Mouse (Mus musculus) erythroblast, adult 5-6 weeks (primary cell): ENCODE data around the gene Il1rap. TPM values are rescaled to one million over a fixed set of nuclear protein-coding genes. Genes with fewer than 3 reads are reported as not detected.

Experiments used
- ATAC-seq: replicated peaks from 2 replicates; pipeline ENCODE4 v1.8.0; 2016; ENCODE audit warnings: moderate number of reproducible peaks, mild to moderate bottlenecking, moderate TSS enrichment, inconsistent platforms; ENCODE audit not compliant: poor library complexity, low FRiP score, severe bottlenecking
- total RNA-seq, 2 experiments: library from RNA; stranded (forward) in 1 of 2; stranded (reverse) in 1 of 2; fragments of 150-400 nt in 1 of 2; fragments of 200-764, 138-1000 nt in 1 of 2; gene quantifications; 2 replicates each; pipeline versions ENCODE4 v1.2.3 to v1.2.4; 2015 to 2017; ENCODE audit warnings: low replicate concordance in 2 of 2

Gene Il1rap
- total RNA-seq, 2 experiments from 2014 or later = 4.6 to 10.2 TPM

- no peak for ATAC-seq
Observed at GRCm38 (mm10) chr16:26608003-26608402, 26.5 kb downstream of the Il1rap start.

- ATAC-seq = no peak
Observed at GRCm38 (mm10) chr16:26610508-26610907, 29.0 kb downstream of the Il1rap start.

DNA sequence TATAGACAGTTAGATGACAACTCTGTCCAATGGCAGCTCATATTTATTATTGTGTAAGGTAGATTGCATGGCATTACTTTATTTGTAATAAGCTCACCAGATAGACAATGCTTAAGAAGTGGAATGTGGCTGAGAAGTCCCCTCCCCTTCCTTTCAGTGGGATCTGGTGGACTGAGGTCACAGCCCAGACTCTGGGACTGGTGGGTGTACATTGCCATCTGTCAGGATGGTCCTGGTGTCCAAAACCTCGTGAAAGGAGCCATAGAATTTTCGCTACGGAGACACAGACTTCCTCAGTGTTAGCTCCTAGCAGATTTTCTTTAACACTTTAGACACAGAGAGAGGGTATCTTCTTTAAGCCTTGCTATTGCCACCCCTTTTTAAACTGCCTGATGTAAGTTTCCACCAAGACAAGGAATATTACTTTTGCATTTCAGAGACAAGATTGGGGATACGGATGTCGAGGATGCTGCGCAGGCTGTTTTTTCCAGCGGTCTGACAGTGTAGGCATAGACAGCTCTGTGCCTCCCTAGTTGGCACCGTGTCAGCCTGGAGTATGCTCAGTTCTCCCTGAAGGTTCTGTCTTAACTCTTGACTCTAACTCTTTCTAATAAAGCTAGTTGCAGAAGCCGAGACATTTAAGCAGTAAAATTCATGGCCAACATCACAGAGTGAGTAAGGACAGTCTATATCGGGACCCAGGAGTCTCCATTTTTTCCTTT lies 31.2 kb downstream of the Il1rap start:
- ATAC-seq = no peak

DNA sequence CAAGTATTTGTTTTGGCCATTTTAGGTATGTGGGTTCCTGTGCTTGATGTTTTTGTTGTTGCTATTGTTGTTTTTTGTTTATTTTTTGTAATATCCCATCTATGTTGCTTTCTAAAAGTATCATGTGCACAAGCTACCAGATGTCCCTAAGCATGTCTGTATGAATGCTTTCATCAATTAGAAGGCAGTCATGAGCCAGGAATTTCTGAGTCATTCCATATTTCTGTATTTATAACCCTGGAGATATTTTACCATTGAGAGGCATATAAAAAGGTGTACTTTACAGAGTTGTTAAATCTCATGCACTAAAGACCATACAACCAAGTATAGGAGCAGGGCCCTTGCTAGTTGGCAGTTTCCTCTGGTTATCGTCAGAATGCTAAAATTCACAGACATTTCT lies 41.6 kb downstream of the Il1rap start:
- no peak for ATAC-seq

DNA sequence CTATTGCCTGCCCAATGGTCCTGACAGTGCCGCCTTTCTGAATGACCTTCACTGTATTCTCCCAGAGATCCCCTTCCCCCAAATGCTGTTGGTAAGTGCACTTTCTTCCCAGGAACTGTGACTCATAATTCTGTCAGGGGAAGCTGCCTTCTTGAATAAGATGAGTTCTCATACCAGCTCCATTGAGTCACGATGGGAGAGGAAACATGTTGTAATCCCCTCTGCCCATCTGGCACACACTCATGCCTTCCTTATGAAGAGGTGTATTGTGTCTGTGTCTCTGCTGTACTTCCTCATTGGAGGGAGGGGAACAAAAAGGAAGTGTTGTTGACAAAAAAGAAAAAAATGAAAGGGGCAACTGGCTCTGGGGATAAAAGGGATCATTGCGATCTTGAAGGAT lies 44.6 kb downstream of the Il1rap start:
- ATAC-seq = no peak

DNA sequence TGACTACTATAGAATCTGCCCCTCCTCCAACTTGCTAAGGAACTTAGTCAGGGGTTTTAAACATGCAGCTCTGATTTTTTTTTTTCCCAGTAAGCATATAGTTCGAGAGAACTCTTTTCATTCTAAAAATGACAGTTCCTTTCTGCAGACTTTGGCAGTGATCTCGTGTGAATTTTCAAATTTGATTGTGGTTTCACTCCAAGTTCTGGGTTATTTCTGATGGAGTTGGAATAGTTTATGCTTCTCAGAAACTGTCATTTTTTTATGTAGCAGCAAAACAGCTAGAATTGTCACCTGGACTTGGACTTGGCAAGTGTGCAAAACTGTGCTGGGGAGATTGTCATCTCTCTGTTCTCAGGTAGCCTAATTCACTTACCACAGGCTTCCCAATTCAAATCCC lies 53.3 kb downstream of the Il1rap start:
- no peak for ATAC-seq

GRCm38 (mm10) chr16:26643077-26643476 lies 61.6 kb downstream of the Il1rap start:
- ATAC-seq = no peak

DNA sequence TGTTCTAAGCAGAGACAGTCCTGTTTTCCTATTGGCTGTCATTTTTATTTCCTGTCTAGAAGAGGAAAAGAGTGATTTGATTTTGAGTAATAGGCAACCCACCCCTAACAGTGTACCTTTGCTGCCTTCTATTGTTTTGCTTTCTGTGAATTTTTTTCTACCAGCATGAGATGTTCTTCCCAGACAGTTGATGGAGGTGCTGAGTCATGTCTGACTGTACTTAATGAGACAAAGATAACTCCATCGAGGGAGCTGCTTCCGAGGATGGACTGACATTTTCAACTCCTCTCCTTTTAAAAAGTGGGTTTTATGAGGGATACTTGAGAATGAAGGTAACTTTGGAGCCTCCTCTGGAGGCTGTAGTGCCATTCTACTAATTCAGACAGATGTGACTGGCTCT lies 64.6 kb downstream of the Il1rap start:
- ATAC-seq = no peak

DNA sequence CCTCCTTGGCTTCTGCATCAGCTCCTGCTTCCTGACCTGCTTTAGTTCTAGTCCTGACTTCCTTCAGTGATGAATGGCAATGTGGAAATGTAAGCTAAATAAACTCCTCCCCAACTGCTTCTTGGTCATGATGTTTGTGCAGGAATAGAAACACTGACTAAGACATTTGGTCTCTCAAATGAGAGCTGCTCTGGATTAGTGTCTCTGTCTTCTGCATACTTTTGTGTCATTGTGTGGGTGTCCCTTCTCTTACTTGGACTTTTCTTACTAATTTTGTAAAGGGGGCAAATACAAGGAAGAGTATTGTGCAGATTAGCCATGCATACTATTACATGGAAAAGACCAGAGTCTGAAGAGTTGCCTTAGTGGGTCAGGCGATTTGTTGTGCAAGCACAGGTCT lies 65.5 kb downstream of the Il1rap start:
- ATAC-seq = no peak

- no peak for ATAC-seq
Observed at GRCm38 (mm10) chr16:26662722-26663436, 81.4 kb downstream of the Il1rap start.

GRCm38 (mm10) chr16:26666401-26666800 lies 84.9 kb downstream of the Il1rap start:
- no peak for ATAC-seq

DNA sequence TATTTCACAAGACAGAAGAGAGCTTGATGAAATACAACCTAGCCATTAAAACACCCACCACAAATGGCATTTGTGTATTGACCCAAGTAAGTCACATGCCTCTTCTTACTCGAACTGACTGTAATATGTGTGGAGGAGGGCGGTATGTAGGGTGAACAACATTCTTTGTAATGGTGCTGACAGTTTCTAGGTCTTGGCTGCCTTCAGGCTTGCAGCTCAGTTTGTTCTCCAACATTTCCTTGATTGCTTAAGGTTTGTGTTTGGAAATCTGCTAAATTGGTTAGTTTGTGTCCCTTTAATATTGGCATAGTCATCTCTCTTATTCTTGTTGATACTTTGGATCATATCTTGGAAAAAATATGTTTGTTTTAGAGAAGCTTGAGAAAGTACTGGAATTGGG lies 87.6 kb downstream of the Il1rap start:
- no peak for ATAC-seq

GRCm38 (mm10) chr16:26680381-26680780 lies 98.9 kb downstream of the Il1rap start:
- no peak for ATAC-seq

- ATAC-seq = no peak
Observed at GRCm38 (mm10) chr16:26689771-26690170, 108.3 kb downstream of the Il1rap start.

DNA sequence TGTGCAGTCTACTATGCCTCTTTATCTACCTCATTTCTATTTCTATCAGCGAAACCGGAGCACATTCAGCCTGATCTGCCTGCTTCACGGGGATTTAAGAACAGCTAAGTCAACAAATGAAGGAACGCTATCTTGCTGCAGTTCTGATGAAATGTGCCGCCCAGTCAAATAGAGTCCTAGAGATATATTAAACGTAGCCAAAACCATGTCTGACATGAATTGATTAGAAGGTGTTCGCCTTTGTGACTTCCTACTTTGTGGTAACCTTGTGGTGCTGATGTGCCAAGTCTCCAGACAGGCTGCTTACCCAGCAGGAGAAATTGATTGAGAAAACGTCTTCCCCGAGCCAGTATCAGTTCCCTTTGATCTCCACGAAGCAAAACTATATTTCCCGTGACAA lies 109.8 kb downstream of the Il1rap start:
- ATAC-seq = no peak

- no peak for ATAC-seq
Observed at GRCm38 (mm10) chr16:26698076-26698475, 116.6 kb downstream of the Il1rap start.

DNA sequence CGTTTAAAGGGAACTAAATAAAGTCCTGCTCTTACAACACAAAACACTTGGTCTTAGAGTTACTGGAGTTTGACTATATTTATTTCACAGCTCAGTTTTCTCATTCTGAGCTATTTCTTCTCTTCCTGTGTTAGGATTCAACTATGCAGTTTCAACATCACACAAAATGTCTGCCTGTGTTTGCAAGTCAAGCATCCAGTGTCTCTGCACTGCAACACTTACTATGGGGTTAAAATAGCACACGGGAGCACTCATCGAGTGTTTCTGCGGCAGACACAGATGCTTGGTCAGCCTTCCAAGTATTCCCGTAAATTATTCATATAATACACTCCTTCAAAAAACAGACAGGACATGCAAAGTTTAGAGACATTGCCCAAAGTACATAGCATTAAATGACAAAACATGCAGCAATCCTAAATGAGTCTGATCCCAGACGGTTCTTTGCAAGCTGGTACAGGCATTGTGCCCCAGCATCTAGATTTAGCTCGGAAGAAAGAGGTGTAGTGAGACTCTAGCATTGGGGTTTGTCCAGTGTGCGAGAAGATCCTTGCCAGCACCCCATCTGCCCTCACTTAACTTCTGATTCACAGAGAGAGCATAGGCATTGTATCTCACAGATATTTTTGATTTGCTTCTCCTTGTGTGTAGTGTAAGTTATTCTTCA lies 119.1 kb downstream of the Il1rap start:
- ATAC-seq = no peak

GRCm38 (mm10) chr16:26705658-26706371 lies 124.3 kb downstream of the Il1rap start:
- ATAC-seq = no peak

DNA sequence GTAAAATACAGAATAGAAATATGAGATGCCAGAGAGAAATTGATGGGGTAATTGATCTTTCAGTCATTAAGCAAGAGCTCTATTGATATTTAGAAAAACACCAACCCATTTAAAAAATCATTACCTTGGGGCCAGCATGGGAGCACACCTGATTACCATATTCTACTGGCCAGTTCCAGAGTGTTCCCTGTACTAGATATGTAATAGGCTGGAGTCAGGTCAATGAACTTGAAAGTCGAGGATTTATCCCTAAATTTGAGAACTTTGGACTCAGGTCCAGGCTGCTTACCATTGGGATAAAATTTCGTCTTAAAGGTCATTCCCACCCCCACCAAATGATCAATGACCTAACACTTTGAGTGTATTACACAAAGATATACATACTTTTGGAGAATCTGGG lies 125.0 kb downstream of the Il1rap start:
- no peak for ATAC-seq

GRCm38 (mm10) chr16:26710922-26711321 lies 129.4 kb downstream of the Il1rap start:
- ATAC-seq = no peak
